Mouse (Mus musculus) testis, postnatal 10 days (tissue): ENCODE data around the gene Nkx2-4.

ENCODE experiments used
- DNase-seq: peaks from one replicate; pipeline ENCODE4 v3.0.0; 2021; ENCODE audit warnings: low spot score

Gene Nkx2-4

GRCm38 (mm10) chr2:147085072-147085870 is at the start of gene Nkx2-4:
TSS of gene Nkx2-4 (minus strand) at chr2:147085445.
- DNase-seq, result peak; percentile 43

DNA sequence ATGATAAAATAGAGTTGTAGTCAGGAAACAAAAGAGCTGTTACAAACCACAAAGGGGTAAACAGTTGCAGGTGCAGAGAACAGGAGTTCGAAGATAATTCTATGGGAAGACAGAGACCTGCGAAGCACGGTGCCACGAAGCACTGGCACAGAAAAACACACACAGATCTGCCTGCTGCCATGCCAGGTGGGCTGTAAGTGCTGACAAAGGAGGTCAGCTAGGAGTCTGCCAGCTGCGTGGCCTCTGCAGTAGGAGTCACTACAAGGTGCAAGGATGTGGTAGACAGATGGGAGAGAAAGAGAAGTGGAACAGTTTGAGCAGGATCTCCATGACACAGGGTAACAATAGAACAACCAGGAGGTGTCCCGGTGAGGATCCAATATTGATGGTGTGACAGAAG is 42.1 kb upstream of the Nkx2-4 start:
- DNase-seq, result no peak

- DNase-seq, result no peak
Measured at GRCm38 (mm10) chr2:147119736-147120135, 34.5 kb upstream of the Nkx2-4 start.

DNA sequence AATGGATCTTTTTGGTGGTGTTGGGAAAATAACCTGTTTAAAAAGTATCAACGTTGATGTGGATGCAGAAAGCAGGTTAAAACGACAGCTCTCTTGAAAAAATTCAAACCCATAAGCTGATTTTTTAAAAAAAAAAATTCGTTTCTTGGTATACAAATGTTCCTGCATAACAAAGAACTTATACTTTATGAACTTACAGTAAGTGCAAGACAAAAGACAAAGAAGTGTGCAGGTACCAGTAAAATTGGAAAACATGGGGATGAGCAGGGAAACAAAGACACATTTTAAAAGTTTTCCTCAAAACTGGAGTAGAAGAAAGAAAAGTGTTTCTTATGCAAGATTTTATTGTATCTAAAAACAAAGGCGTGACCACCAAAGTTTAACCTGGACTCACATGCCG is 1.2 kb upstream of the Nkx2-4 start:
- DNase-seq, result no peak

DNA sequence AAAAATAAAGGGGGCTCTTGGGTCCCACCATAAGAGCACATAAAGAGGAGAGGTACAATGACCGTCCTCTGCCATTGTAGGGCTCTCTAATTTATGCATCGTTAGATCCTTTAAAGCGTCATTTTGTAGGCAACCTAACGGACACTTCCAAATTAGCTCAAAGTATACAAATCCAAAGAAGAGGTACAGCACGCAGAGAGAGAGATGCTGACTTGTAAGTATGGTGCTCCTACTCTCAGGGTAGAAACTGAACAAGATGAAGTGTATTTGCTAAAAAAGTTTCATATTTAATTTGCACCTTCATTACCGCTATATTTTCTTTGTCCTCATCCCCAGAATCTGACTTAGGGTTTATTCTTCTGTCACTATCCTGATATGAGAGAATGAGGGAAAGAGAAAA is 692 bp upstream of the Nkx2-4 start:
- DNase-seq, result no peak

DNA sequence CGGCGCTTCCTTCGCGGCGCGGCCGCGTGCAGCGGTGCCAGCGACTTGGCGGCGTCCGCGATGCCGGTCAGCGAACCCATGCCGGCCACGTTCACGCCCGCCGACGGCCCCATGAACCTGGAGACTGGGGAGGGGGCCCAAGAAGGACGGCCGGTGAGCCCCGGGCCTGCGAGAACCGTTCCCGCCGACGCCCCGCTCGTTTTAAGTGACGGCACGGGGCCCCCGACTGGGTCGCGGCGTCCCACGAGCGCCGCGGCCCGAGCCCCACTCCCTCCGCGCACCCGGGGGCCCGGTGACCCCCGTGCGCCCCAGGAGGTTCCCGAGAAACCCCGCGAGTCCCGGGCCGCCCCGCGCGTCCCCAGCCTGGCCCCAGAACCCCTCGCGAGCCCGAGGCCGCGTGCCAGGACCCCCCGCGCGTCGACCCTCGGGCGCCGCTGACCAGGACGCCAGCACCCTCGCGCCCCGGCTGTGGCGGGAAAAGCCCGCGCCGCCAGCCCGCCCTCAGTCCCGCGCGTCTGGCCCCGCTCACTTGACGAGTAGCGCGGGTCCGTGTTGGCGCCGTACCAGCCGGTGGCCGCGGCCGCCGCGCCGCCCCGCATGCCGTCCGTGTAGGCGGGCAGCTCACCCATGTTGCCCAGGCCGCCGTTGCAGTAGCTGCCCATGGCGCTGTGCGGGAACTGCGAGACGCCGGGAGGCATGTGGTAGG is 726 bp downstream of the Nkx2-4 start:
- DNase-seq, result peak; percentile 61

DNA sequence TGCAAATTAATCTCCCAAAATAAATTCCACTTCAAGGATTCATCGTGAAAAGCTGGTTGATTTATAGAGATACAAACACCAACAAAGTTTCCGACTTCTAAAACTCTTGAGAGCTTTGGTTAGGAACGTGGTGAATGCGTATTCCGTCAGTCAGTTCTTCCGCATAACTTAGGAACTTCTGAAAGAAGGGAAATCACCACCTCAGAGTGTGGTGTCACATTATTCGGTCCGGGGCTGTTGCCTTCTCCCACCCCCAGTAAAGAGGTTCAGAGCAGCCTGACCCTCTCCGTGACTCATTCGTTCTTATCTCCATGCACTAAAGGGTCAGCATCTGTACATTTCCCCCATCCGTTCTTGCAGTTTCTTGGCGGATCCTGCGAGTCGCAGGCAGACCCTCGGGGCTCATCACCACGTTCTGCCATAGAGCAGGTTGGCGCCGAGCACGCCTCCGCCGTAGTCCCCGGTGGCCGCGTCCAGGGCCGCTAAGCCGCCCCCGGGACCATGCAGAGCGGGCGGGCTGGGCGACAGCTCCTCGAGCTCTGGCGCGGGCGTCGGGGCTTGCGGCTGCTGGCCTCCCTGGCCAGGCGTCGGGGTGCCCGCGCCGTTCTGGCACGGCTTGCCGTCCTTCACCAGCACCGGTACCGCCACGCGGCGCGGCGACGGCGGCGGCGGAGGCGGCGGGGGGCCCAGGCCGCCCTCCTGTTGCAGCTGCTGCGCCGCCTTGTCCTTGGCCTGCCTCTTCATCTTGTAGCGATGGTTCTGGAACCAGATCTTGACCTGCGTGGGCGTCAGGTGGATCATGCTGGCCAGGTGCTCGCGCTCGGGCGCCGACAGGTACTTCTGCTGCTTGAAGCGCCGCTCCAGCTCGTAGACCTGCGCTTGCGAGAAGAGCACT is 1.5 kb downstream of the Nkx2-4 start:
- DNase-seq, result peak; percentile 45

DNA sequence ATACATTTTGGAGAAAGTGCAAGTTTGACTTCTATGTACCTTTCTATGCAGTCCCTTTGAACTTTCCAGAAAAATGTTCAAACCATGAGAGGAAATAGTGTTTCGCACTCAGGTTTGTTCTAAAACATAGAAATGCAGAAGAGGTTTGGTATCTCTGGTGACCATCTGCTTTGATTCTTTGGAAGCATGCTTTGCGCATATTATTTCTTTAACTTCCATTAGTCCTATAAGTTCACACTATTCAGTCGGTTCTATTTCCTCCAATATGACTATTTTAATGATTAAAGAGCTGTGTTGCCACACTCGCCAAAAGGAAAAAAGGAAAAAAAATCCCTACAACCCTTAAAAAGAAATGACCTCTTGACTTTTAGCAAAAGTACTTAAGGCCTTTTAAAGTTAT is 2.9 kb downstream of the Nkx2-4 start:
- DNase-seq, result no peak

DNA sequence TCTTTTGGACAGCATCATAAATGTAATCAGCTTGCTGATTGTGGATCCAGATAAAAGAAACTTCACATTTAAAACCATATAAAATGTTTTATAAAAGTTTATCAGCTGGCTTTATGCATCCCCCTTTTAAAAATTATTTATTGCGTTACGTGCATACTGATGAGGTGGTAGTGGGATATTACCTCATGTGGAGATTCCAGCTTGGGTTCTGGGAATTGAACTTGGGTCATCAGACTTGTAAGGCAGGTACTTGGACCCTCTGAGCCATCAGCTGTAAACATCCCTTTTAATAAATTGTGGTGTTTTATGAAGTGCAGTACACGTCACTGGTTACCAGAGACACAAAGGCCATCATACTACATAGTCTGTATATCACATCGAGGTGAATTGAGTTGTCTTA is 10.8 kb downstream of the Nkx2-4 start:
- DNase-seq, result no peak

DNA sequence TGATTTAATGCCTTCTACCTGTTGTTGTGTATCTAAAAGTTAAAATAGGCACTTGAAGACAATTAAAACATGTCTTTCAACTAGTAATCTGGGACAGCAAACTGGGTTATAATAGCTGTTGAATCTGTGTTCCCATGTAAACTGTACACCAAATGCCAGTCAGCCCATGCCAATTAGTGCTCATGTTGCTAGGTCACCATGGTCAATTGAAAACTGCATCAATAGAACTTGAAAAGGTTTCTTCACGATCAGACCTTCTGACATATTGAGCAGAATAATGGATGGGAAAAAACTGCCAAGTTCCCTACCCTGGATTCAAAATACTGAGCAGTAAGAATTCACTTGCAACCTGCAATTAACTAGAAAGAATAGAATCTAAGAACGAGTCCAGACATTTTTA is 11.3 kb downstream of the Nkx2-4 start:
- no peak for DNase-seq

DNA sequence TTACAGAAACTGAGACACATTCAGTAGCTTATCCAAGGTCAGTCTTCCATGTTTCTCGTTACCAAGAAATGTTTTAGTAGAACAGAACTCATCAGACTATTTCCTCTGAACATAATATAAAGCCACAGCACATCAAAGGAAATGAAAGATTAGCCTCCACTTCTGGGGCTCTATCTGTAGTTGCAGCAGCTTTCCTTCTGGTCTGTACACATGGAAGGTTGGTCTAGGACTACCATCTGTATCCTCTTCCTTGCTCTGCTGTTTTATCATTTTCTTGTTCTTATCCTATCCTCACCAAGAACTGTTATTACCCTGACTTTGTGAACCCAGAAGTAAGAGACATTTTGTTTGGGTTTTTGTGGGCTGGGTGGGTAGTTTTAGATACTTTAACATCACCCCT is 14.9 kb downstream of the Nkx2-4 start:
- no peak for DNase-seq

- no peak for DNase-seq
Measured at GRCm38 (mm10) chr2:147069077-147069476, 16.2 kb downstream of the Nkx2-4 start.

- DNase-seq, result no peak
Measured at GRCm38 (mm10) chr2:147067480-147068246, 17.6 kb downstream of the Nkx2-4 start.

- no peak for DNase-seq
Measured at GRCm38 (mm10) chr2:147053229-147053892, 31.9 kb downstream of the Nkx2-4 start.

DNA sequence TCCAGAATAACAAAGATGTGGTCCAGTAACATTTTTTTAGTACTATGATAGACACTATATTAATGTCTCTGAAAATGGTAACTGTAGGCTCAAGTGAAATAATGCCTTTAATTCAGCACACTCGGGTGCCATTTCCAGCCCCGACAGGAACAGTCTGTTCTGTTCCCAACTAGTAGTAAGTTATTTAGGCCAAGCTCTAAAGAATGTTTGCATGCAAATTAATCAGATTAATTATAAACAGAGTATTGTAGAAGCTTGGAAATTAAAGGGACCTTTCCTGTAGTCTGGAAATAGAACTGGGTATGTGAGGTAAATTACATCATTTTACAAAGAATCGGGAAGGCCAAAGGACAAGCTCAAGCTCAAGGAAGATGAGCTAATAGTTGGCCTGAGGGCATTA is 38.2 kb downstream of the Nkx2-4 start:
- no peak for DNase-seq

DNA sequence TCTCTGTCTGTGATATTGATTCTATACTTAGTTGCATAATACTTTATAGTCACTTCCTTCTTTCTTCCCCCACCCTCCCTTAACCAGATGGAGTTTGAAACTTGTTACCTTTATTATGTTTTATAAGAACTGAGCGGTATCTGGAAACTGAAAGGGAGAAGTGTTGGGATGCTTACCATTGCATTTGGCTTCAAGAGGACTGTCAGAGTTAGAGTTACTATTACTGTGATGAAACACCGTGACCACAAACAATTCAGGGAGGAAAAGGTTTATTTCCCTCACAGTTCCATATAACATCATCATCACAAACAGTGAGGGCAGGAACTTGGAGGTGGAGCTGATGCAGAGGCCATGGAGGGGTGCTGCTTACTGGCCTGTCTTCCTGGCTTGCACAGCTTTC is 49.4 kb downstream of the Nkx2-4 start:
- no peak for DNase-seq
